Mouse (Mus musculus) ES-Bruce4 (cell line): ENCODE data around the gene Gm11627. TPM values are rescaled to one million over a fixed set of nuclear protein-coding genes. Genes with fewer than 3 reads are reported as not detected.

Experiments
- H3K27ac ChIP-seq: 2 replicates; pipeline ENCODE4 v1.5.1; 2012; ENCODE audit warnings: low read length, inconsistent platforms; ENCODE audit not compliant: insufficient read depth
- H3K27me3 ChIP-seq: 2 replicates; pipeline ENCODE4 v1.6.1; 2012; ENCODE audit warnings: mild to moderate bottlenecking, low read length, inconsistent platforms; ENCODE audit not compliant: control insufficient read depth, poor library complexity, insufficient read depth, severe bottlenecking
- H3K36me3 ChIP-seq: 2 replicates; pipeline ENCODE4 v1.6.1; 2012; ENCODE audit warnings: inconsistent platforms, mild to moderate bottlenecking, low read length, moderate library complexity; ENCODE audit not compliant: control insufficient read depth, poor library complexity, insufficient read depth, severe bottlenecking
- H3K4me1 ChIP-seq: one replicate; pipeline ENCODE4 v1.8.1; 2011; ENCODE audit warnings: low read length; ENCODE audit not compliant: control insufficient read depth, insufficient read depth
- H3K4me3 ChIP-seq: 2 replicates; pipeline ENCODE4 v1.5.1; 2011; ENCODE audit warnings: low read depth, mild to moderate bottlenecking, low read length
- H3K9ac ChIP-seq: 2 replicates; pipeline ENCODE4 v1.6.1; 2012; ENCODE audit warnings: low read depth, mild to moderate bottlenecking, inconsistent platforms; ENCODE audit not compliant: poor library complexity, severe bottlenecking
- H3K9me3 ChIP-seq: replicated peaks from 2 replicates; pipeline ENCODE4 v1.6.1; 2012; ENCODE audit warnings: mild to moderate bottlenecking, low read length, inconsistent platforms; ENCODE audit not compliant: control insufficient read depth, poor library complexity, insufficient read depth, severe bottlenecking
- CTCF ChIP-seq: IDR thresholded peaks from one replicate; pipeline ENCODE4 v1.8.1; 2011; ENCODE audit warnings: low read depth, low read length
- EP300 ChIP-seq: IDR thresholded peaks from 2 replicates; pipeline ENCODE4 v1.6.1; 2011; ENCODE audit warnings: low read depth, low read length; ENCODE audit not compliant: insufficient read depth
- POLR2A ChIP-seq: IDR thresholded peaks from one replicate; pipeline ENCODE4 v1.8.1; 2011; ENCODE audit warnings: low read length; ENCODE audit not compliant: insufficient read depth
- polyA plus RNA-seq: library from polyadenylated mRNA; stranded (reverse); fragments of >200 nt; gene quantifications from 2 replicates; pipeline ENCODE4 v1.2.4, GENCODE M21; 2011; ENCODE audit warnings: low read depth; ENCODE audit not compliant: missing spikeins, insufficient read depth, insufficient read length

Gm11627 gene
- polyA plus RNA-seq, 1 experiment: 3.8 TPM

- TF ChIP-seq EP300 (no peak), POLR2A (no peak), CTCF (no peak)
- H3K27ac ChIP-seq: no peak overlapping the region
These were observed 20.6 kb downstream of the Gm11627 start for GRCm38 (mm10) chr11:102558704-102559103.

GRCm38 (mm10) chr11:102557386-102557785, 21.9 kb downstream of the Gm11627 start:
- no peak overlapping the region for H3K4me3 ChIP-seq
- TF ChIP-seq EP300 (no peak), CTCF (no peak), POLR2A (no peak)
- H3K9ac ChIP-seq: no peak overlapping the region
- no peaks in the 10 kb centered on the region for H3K9me3 ChIP-seq
- no peak overlapping the region for H3K27ac ChIP-seq
- H3K27me3 ChIP-seq: no peaks in the 10 kb centered on the region
- H3K4me1 ChIP-seq: peaks cover 1% of the 10 kb centered on the region
- peaks cover 3% of the 10 kb centered on the region; the same call in 1 of the 2 replicates for H3K36me3 ChIP-seq

More at GRCm38 (mm10) chr11:102558704-102559103, 20.6 kb downstream of the Gm11627 start:
- H3K4me1 ChIP-seq: peaks cover 1% of the 10 kb centered on the region
- H3K36me3 ChIP-seq: peaks cover 3% of the 10 kb centered on the region; the same call in 1 of the 2 replicates
- H3K4me3 ChIP-seq: no peak overlapping the region
- H3K9me3 ChIP-seq: no peaks in the 10 kb centered on the region
- no peaks in the 10 kb centered on the region for H3K27me3 ChIP-seq
- no peak overlapping the region for H3K9ac ChIP-seq

- Histone ChIP-seq H3K36me3 (peaks cover 3% of the 10 kb centered on the region; the same call in 1 of the 2 replicates), H3K27me3 (no peaks in the 10 kb centered on the region), H3K4me3 (no peak overlapping the region), H3K4me1 (peaks cover 1% of the 10 kb centered on the region), H3K9me3 (no peaks in the 10 kb centered on the region), H3K9ac (peak overlapping the region; percentile 98), H3K27ac (no peak overlapping the region)
- TF ChIP-seq EP300: no peak
- TF ChIP-seq CTCF: no peak
- no peak for TF ChIP-seq POLR2A
These were observed 22.6 kb downstream of the Gm11627 start for GRCm38 (mm10) chr11:102556716-102557074.

- Histone ChIP-seq H3K4me3 (peak within 1 kb of the TSS; percentile 93), H3K9ac (peak within 1 kb of the TSS; percentile 98), H3K27me3 (no peaks in the 10 kb centered on the region), H3K4me1 (peaks cover 1% of the 10 kb centered on the region), H3K9me3 (no peaks in the 10 kb centered on the region), H3K36me3 (peaks cover 3% of the 10 kb centered on the region; the same call in 1 of the 2 replicates), H3K27ac (peak within 1 kb of the TSS; percentile 62; the same call in 1 of the 2 replicates)
- TF ChIP-seq POLR2A: peak; percentile 59
- TF ChIP-seq EP300: no peak
- no peak for TF ChIP-seq CTCF
These were observed 23.1 kb downstream of the Gm11627 start, which contains the start of gene Gpatch8 for GRCm38 (mm10) chr11:102556031-102556715. Gpatch8 (minus strand) TSS chr11:102556392.

- H3K9me3 ChIP-seq: no peaks in the 10 kb centered on the region
- TF ChIP-seq POLR2A (no peak), CTCF (no peak), EP300 (no peak)
- peaks cover 3% of the 10 kb centered on the region; the same call in 1 of the 2 replicates for H3K36me3 ChIP-seq
These were observed 23.7 kb downstream of the Gm11627 start for GRCm38 (mm10) chr11:102555400-102556030.

GRCm38 (mm10) chr11:102552051-102552450, 27.2 kb downstream of the Gm11627 start:
- H3K36me3 ChIP-seq: peaks cover 10% of the 10 kb centered on the region
- H3K9me3 ChIP-seq: no peaks in the 10 kb centered on the region
- no peak overlapping the region for H3K27ac ChIP-seq
- H3K9ac ChIP-seq: no peak overlapping the region
- no peak overlapping the region for H3K4me3 ChIP-seq
- TF ChIP-seq POLR2A (no peak), EP300 (no peak), CTCF (no peak)
- H3K27me3 ChIP-seq: no peaks in the 10 kb centered on the region
- H3K4me1 ChIP-seq: peaks cover 3% of the 10 kb centered on the region

More at GRCm38 (mm10) chr11:102555400-102556030, 23.7 kb downstream of the Gm11627 start:
- Histone ChIP-seq H3K4me1 (peaks cover 1% of the 10 kb centered on the region), H3K4me3 (peak overlapping the region; percentile 93), H3K27ac (peak overlapping the region; percentile 62; the same call in 1 of the 2 replicates), H3K9ac (peak overlapping the region; percentile 98), H3K27me3 (no peaks in the 10 kb centered on the region)
